Mouse (Mus musculus) limb, embryonic 12.5 days (tissue): ENCODE data around the gene Abl2. TPM values are rescaled to one million over a fixed set of nuclear protein-coding genes. Genes with fewer than 3 reads are reported as not detected.

Source experiments
- ATAC-seq: fragments of 200-750 bp; cut with Nextera tagmentation; 2 replicates; pipeline ENCODE4 v1.8.0; 2017; ENCODE audit warnings: low read depth, moderate TSS enrichment; ENCODE audit not compliant: insufficient number of reproducible peaks, insufficient read depth, low FRiP score, low TSS enrichment
- H3K27ac ChIP-seq: fragments of 300-500 bp; sonication (generic); 2 replicates; pipeline ENCODE4 v1.5.1; 2016; ENCODE audit warnings: mild to moderate bottlenecking, moderate library complexity
- H3K27me3 ChIP-seq: fragments of 300-500 bp; sonication (generic); 2 replicates; pipeline ENCODE4 v1.6.1; 2016; ENCODE audit warnings: mild to moderate bottlenecking, moderate library complexity
- H3K36me3 ChIP-seq: fragments of 300-500 bp; sonication (generic); 2 replicates; pipeline ENCODE4 v1.6.1; 2016; ENCODE audit warnings: mild to moderate bottlenecking, moderate library complexity
- H3K4me1 ChIP-seq: fragments of 300-500 bp; sonication (generic); replicated peaks from 2 replicates; pipeline ENCODE4 v1.6.1; 2016
- H3K4me2 ChIP-seq: fragments of 300-500 bp; sonication (generic); 2 replicates; pipeline ENCODE4 v1.6.1; 2016; ENCODE audit warnings: mild to moderate bottlenecking, moderate library complexity
- H3K4me3 ChIP-seq: fragments of 300-500 bp; sonication (generic); replicated peaks from 2 replicates; pipeline ENCODE4 v1.5.1; 2016; ENCODE audit warnings: mild to moderate bottlenecking
- H3K9ac ChIP-seq: fragments of 300-500 bp; sonication (generic); replicated peaks from 2 replicates; pipeline ENCODE4 v1.6.1; 2016; ENCODE audit warnings: mild to moderate bottlenecking, moderate library complexity
- H3K9me3 ChIP-seq: fragments of 300-500 bp; sonication (generic); 2 replicates; pipeline ENCODE4 v1.6.1; 2016; ENCODE audit warnings: mild to moderate bottlenecking, moderate library complexity
- WGBS: fragments of 180-500 bp; shearing (Covaris S2); methylation state at CpG from one replicate; pipeline ENCODE4 v1.1.7; 2016; 5-methylcytosine and 5-hydroxymethylcytosine counted together
- polyA plus RNA-seq: library from polyadenylated mRNA; unstranded; fragments of >200 nt; fragmentation: Nextera tagmentation; extraction: Ambion mirVana; gene quantifications from 2 replicates; pipeline ENCODE4 v1.2.1, GENCODE M21; 2016

The Abl2 gene
- polyA plus RNA-seq, 1 experiment from 2014 or later, result 6.0 TPM

DNA sequence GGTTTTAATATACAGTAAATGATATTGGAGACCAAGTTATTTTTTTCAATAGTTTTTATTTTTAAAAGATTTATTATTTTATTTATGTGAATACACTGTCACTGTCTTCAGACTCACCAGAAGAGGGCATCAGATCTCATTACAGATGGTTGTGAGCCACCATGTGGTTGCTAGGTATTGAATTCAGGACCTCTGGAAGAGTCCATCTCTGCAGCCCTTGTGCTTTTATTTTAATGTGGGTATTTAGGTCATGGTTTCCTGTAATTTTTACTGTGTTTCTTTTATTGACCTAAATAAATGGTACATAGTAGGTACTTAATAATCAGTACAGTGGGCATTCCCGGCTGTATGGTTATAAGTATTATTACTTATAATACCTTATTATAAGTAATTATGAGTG, 56.1 kb downstream of the Abl2 start:
- Histone ChIP-seq H3K4me2 (no peak overlapping the region), H3K27ac (no peak overlapping the region), H3K4me1 (peaks cover 30% of the 10 kb centered on the region), H3K9ac (no peak overlapping the region), H3K27me3 (no peaks in the 10 kb centered on the region), H3K36me3 (peaks cover 7% of the 10 kb centered on the region; the same call in 1 of the 2 replicates), H3K9me3 (no peaks in the 10 kb centered on the region), H3K4me3 (no peak overlapping the region)
- ATAC-seq, result no peak
- 63% methylated on average over 1 of the region's 1 CpGs for WGBS

DNA sequence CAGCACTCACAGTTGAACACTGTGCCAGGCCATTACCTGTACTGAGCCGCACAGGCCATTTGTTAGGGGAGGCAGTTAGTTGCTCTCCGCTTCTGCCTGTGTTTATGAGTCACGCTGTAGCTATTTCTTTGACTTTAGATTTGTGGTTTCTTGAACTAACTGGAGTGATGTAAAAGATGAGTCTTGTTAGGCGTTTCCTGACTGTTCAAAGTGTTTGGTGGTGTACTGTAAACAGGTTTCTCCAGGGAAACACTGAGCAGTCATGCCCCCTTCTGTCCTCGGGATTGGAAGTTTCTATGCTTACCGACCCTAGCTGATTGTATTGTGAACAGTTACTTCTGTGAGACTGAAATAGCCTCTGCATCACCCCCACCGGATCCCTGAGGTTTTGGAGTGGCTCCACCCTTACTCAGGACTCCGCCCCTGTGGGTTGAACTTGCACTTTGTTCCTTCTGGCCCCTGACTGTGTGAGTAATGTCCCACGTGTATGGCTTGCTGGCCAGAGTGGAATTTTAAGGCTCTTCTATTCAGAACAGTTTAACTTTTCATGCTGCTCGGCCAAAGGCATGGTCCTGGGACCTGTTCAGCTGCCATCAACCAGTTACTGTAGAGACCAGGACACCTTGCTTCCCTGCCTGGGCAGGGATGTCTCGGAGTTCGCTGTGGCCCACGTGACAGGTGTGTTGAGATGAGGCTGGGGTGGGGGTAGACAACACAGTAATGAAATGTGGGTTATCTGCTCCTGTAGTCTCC, 57.0 kb downstream of the Abl2 start:
- 15% methylated on average over 13 of the region's 13 CpGs for WGBS
- Histone ChIP-seq H3K27ac (peak overlapping the region; percentile 57; the same call in 1 of the 2 replicates), H3K27me3 (no peaks in the 10 kb centered on the region), H3K36me3 (peaks cover 7% of the 10 kb centered on the region; the same call in 1 of the 2 replicates), H3K4me3 (no peak overlapping the region; the same call in 1 of the 2 replicates), H3K4me1 (peaks cover 30% of the 10 kb centered on the region), H3K9me3 (no peaks in the 10 kb centered on the region), H3K9ac (no peak overlapping the region), H3K4me2 (peak overlapping the region; percentile 39)
- ATAC-seq, result peak; percentile 67; the same call in 1 of the 2 replicates

DNA sequence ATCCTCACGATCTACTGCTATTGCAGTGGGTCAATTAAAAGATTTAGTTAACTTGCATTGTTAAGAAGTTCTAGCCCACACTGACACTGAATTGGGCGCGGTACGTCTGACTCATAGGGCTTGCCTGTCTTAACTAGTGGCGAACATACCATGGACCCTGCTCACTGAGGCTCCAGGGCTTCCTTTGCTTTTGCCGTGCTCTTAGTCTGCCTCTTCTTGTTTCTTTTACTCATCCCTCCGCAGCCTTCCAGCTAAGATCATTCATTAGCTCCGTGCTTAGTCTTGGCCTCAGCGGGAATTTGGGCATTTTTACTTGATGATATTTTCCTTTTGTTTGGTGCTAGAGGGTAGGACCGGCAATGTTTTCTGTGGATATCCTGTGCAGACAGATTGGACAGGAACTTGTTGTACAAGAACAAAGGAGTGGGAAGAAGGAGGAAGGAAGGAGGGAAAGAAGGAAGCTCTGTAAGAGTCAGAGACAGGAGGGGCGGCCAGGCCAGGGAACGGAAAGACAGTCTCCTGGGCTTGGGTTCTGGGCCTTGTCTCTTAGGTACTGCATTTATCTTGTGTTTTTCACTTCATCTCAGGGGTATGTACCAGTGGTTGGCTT, 58.5 kb downstream of the Abl2 start:
- H3K27ac ChIP-seq, result no peak overlapping the region; the same call in 1 of the 2 replicates
- 55% methylated on average over 12 of the region's 12 CpGs for WGBS

DNA sequence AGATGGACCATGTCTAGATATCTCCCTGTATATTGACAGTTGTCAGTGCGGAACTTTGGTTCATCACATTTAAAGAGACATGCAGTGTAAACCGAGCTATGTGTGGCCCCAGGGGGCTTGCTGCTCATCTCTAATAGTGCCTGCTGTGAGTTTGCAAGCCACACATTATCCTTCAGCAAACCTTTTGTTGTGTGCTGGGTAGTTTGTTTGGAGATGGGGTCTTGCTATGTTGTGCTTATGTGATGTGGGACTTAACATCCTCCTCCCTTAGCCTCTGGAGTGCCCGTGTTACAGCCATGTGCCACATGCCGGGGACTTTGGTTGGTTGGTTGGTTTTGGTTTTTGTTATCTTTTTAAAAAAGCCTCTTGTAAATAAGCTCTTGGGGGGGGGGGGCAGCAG, 59.2 kb downstream of the Abl2 start:
- Histone ChIP-seq H3K36me3 (peaks cover 6% of the 10 kb centered on the region; the same call in 1 of the 2 replicates), H3K4me2 (no peak overlapping the region), H3K9me3 (no peaks in the 10 kb centered on the region), H3K9ac (no peak overlapping the region), H3K27me3 (no peaks in the 10 kb centered on the region), H3K4me3 (no peak overlapping the region), H3K27ac (no peak overlapping the region), H3K4me1 (peaks cover 30% of the 10 kb centered on the region)
- ATAC-seq, result no peak
- whole genome bisulfite sequencing, result 70% methylated on average over 4 of the region's 4 CpGs

More for the DNA sequence above, 58.5 kb downstream of the Abl2 start:
- H3K9ac ChIP-seq, result no peak overlapping the region
- H3K4me1 ChIP-seq, result peaks cover 30% of the 10 kb centered on the region
- H3K36me3 ChIP-seq, result 0 out of 2 replicates have a peak, but pooled peaks cover under 1% of the 10 kb centered on the region
- no peak for ATAC-seq
- no peaks in the 10 kb centered on the region for H3K9me3 ChIP-seq
- no peak overlapping the region for H3K4me3 ChIP-seq
- H3K27me3 ChIP-seq, result no peaks in the 10 kb centered on the region
- H3K4me2 ChIP-seq, result no peak overlapping the region

DNA sequence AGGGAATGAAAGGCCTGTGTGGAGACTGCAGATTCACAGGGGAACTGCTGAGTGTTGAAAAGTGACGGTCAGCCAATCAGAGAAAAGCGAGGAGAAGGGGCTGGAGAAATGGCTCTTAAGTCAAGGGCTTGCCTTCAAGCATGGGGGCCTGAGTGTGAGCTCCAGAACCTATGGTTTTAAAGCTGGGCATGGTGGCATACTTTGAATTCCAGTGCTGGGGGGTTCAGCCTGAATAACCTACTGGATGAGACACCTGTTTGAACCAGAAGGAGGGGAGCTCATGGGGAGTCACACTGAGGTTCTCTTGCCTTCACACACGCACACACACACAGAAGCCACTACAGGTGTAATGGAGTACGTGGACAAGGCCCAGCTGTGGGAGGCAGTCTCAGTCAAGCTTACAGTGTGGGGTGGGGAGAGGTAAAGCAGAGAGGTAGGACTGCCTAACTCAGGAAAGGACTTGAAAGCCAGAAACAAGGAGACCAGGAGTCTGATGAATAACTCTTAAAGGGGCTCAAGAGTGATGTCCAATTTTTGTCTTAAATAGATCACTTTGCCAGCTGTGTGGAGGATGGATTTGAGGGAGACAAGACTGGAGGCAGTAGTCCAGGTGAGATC, 61.8 kb downstream of the Abl2 start:
- 67% methylated on average over 4 of the region's 4 CpGs for WGBS
- Histone ChIP-seq H3K4me3 (no peak overlapping the region), H3K36me3 (peaks cover 15% of the 10 kb centered on the region), H3K4me2 (no peak overlapping the region), H3K27ac (no peak overlapping the region), H3K4me1 (peaks cover 14% of the 10 kb centered on the region), H3K9me3 (no peaks in the 10 kb centered on the region), H3K9ac (no peak overlapping the region), H3K27me3 (no peaks in the 10 kb centered on the region)
- no peak for ATAC-seq

DNA sequence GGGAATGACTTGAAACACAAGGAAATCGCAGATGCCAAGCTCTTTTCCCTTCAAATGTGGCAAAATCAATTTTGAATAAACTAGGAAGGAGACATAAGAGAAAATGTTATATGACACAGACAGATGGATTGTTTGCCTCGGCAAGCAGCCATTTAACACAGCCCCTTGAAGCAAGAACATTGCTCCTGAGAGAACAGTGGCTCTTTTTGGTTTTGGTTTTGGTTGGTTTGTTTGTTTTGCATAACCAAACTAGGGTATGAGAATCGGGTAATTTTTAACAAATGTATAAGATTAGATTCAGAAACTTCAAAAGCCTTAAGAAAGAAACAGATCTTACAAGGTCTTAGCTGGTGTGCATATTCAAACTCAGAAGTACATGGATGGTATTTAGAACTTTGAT, 62.4 kb downstream of the Abl2 start:
- WGBS, result 86% methylated on average over 3 of the region's 3 CpGs

DNA sequence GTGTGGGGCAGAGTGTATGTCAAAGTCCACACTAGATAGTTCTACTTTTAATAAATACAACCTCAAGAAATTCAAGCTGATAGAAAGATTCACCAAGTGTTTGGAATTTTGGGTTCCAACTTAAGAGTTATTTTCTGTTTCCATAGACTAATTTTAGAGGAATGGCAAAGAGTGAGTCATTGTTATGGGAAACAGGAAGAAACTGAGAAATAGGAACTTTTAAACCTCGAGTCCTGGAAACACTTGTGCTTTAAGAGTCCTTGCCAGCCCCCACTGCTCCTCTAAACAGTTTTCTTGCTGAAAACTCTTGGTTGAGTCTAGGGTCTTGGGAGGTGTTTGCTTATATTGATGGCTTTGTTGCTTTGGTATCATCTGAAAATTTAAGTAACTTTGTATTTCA, 65.6 kb downstream of the Abl2 start:
- Histone ChIP-seq H3K9me3 (no peaks in the 10 kb centered on the region), H3K36me3 (peaks cover 31% of the 10 kb centered on the region), H3K4me3 (no peak overlapping the region), H3K4me1 (no peaks in the 10 kb centered on the region), H3K9ac (no peak overlapping the region), H3K4me2 (no peak overlapping the region), H3K27me3 (no peaks in the 10 kb centered on the region), H3K27ac (no peak overlapping the region)
- ATAC-seq, result no peak
- WGBS, result 86% methylated on average over 1 of the region's 1 CpGs

More for the DNA sequence above, 62.4 kb downstream of the Abl2 start:
- Histone ChIP-seq H3K4me3 (no peak overlapping the region), H3K9ac (no peak overlapping the region), H3K36me3 (peaks cover 21% of the 10 kb centered on the region), H3K4me1 (peaks cover 8% of the 10 kb centered on the region), H3K9me3 (no peaks in the 10 kb centered on the region), H3K27ac (no peak overlapping the region), H3K4me2 (no peak overlapping the region), H3K27me3 (no peaks in the 10 kb centered on the region)
- ATAC-seq, result no peak

DNA sequence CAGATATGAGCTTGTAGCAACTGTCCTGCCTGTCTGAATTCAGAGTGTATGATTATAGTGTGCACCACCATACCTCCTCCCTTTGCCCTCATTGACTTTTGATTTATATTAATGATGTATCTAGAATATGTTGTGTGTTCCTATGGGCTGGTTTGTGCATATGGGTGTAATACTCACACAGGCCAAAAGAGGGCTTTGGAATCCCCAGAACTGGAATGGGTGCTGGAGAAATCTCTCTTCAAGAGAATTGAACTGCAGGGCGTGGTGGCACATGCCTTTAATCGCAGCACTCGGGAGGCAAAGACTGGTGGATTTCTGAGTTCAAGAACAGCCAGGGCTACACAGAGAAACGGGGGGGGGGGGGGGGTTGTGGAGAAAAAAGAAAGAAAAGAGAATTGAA, 68.1 kb downstream of the Abl2 start:
- H3K9ac ChIP-seq, result no peak overlapping the region
- no peaks in the 10 kb centered on the region for H3K4me1 ChIP-seq
- H3K4me3 ChIP-seq, result no peak overlapping the region
- H3K4me2 ChIP-seq, result no peak overlapping the region
- 74% methylated on average over 4 of the region's 4 CpGs for WGBS
- no peak for ATAC-seq
- H3K36me3 ChIP-seq, result peaks cover 55% of the 10 kb centered on the region
- no peaks in the 10 kb centered on the region for H3K27me3 ChIP-seq
- no peak overlapping the region for H3K27ac ChIP-seq
- no peaks in the 10 kb centered on the region for H3K9me3 ChIP-seq

DNA sequence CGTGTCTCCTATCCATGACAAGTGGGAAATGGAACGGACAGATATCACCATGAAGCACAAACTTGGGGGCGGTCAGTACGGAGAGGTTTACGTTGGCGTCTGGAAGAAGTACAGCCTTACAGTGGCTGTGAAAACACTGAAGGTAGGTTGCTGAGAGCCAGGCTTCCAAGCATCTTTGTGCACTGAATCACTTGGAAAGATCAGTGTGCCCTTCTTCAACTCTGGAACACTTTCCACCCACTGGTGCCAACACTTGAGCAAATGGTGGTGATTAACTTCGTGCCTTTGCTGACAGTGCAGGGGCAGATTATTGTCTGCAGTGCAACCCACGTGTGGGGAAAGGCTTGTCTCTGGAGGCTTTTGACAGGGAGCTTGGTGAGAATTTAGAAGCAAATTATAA, 71.4 kb downstream of the Abl2 start:
- WGBS, result 93% methylated on average over 8 of the region's 8 CpGs
- no peaks in the 10 kb centered on the region for H3K4me1 ChIP-seq
- H3K27me3 ChIP-seq, result no peaks in the 10 kb centered on the region
- H3K36me3 ChIP-seq, result peaks cover 70% of the 10 kb centered on the region
- H3K4me3 ChIP-seq, result no peak overlapping the region
- ATAC-seq, result no peak
- no peaks in the 10 kb centered on the region for H3K9me3 ChIP-seq
- no peak overlapping the region for H3K9ac ChIP-seq
- no peak overlapping the region for H3K27ac ChIP-seq
- no peak overlapping the region for H3K4me2 ChIP-seq

DNA sequence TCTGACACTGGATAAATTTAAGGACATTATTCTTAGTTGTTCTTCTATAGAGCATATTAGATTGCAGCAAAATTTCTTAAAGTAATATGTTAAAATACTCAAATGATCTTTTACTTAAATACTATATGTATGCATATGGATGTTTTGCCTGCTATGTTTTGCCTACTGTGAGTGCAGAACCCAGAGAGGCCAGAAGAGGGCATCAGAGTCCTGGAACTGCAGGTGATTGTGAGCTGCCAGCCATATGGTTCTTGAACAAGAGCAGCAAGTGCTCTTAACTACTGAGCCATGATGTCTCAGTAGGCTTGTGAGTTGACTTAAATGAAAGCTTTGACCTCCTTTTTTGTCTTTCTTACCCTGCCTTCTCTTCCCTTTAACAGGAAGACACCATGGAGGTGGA, 72.4 kb downstream of the Abl2 start:
- Histone ChIP-seq H3K9me3 (no peaks in the 10 kb centered on the region), H3K36me3 (peaks cover 70% of the 10 kb centered on the region), H3K4me2 (no peak overlapping the region), H3K4me1 (no peaks in the 10 kb centered on the region), H3K27me3 (no peaks in the 10 kb centered on the region), H3K9ac (no peak overlapping the region), H3K4me3 (no peak overlapping the region), H3K27ac (no peak overlapping the region)
- ATAC-seq, result no peak

DNA sequence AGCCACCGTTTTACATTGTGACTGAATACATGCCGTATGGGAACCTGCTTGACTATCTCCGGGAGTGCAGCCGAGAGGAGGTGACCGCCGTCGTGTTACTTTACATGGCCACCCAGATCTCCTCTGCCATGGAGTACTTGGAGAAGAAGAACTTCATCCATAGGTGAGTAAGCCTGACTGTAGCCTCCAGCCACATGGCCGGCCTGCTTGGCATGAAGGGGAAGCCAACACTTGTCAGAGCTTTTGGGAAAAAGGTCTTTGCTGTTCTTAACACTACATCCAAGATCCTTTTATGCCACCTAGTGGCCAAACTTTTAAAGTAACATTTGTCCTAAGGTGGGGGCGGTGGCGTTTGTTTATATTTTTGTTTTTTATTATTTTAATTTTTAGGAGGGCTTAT, 74.5 kb downstream of the Abl2 start:
- no peak overlapping the region for H3K4me2 ChIP-seq
- no peak overlapping the region for H3K4me3 ChIP-seq
- H3K36me3 ChIP-seq, result peaks cover 79% of the 10 kb centered on the region
- no peaks in the 10 kb centered on the region for H3K27me3 ChIP-seq
- H3K27ac ChIP-seq, result no peak overlapping the region
- WGBS, result 81% methylated on average over 10 of the region's 10 CpGs
- ATAC-seq, result no peak
- H3K9ac ChIP-seq, result no peak overlapping the region
- H3K9me3 ChIP-seq, result no peaks in the 10 kb centered on the region
- no peaks in the 10 kb centered on the region for H3K4me1 ChIP-seq
